Mouse (Mus musculus) hematopoietic stem cell, adult 5-6 weeks (primary cell): ENCODE results near the gene Aldh4a1. TPM values are rescaled to one million over a fixed set of nuclear protein-coding genes. Genes with fewer than 3 reads are reported as not detected.
A peak's percentile ranks its signal among the peaks of the same experiment; 100 is the strongest.

Experiments used
- ATAC-seq, 2 experiments: fragments of 125-278 bp in 1 of 2; replicated peaks in 1 of 2; 2 replicates each; pipeline ENCODE4 v1.8.0; 2016 to 2017; ENCODE audit warnings: inconsistent platforms in 2 of 2, mild to moderate bottlenecking in 2 of 2, moderate number of reproducible peaks in 2 of 2, low read depth in 1 of 2, moderate TSS enrichment in 1 of 2; ENCODE audit not compliant: low FRiP score in 2 of 2, poor library complexity in 2 of 2, severe bottlenecking in 2 of 2, insufficient read depth in 1 of 2, low TSS enrichment in 1 of 2
- total RNA-seq: library from RNA; stranded (forward); fragments of 172-1452, 232-1000 nt; gene quantifications from 2 replicates; pipeline ENCODE4 v1.2.3, GENCODE M21; 2017

Aldh4a1 gene
- total RNA-seq, 1 experiment from 2014 or later, result 5.7 TPM

DNA sequence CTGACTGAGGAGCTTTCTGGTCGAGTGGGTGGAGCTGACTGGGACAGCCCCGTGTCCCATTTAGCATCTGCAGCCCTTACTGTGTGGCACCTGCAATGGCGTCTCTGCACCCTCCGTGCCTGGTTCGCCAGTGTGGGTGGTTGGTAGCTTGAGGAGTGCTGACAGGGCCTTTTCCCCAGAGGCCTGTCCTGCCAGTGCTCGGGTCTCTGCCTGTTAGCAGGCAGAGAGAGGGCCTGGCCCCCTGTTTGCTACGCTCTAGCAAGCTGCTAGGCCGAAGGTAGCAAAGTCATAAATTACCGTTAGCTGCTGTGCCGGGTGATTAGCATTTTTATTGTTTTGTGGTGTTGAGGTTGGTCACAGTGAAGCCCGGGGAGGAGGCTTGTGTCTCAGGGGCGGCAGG lies 17.1 kb downstream of the Aldh4a1 start:
- no peak for ATAC-seq

DNA sequence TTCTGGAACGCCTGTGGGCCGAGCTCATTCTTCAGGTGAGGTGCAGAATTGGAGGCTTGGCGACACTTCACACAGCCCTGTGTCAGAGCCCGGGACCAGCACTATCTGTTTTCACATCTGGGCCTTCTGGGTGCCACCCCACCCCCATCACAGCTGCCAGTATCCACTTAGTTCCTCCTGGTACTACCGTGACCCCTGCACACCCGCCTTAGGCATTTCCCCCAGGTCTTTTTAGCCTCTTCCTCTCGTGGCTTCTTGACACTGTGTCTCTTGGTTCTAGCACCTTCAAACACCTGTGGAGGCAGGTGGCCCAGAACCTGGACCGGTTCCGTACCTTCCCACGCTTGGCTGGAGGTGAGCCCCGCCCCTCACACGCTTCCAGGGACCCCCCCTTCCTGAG lies 17.7 kb downstream of the Aldh4a1 start:
- peak; percentile 14 to 27; a peak in 1 of 4 replicates for ATAC-seq

DNA sequence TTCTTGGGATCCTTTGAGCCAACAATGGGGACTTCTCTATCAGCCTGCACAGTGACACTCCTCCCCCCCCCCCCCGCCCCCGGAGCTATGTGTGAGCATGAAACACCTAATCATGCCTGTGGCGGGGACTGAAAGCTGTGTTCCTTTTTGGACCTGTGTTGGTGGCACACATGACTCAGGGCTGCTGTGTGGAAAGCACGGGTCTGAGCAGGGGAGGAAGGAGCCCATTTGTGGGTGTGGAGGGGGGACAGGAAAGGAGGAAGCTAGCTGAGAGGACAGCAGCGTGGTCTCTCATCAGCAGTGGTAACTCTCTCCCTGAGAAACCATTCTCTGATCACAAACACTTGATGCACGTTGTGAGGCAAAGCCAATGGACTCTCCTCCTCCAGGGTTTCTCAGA lies 18.1 kb downstream of the Aldh4a1 start:
- peak; percentile 49 to 51; a peak in 3 of 4 replicates for ATAC-seq

DNA sequence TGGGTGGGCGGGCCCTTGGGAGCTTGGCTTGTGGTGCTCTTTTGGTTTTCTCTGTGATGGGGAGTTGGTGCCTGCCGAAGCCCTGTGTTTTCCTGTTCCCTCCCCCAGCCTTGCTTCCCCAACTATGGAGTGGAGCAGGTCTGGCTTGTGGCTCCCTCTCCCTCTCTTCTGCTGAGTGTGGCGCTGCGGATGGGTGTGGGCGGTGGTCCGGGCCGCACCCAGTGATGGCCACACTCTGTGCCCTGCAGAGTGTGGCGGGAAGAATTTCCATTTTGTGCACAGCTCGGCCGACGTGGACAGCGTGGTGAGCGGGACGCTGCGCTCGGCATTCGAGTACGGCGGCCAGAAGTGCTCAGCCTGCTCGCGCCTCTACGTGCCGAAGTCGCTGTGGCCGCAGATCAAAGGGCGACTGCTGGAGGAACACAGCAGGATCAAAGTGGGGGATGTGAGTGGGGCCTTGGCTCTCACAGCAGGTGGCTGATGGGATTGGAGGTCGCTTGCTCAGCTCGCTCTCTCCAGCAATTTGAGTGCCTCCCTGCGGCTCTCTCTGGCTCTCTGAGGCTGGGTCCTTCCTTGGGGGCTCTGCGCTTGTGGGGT lies 19.3 kb downstream of the Aldh4a1 start:
- no peak for ATAC-seq

DNA sequence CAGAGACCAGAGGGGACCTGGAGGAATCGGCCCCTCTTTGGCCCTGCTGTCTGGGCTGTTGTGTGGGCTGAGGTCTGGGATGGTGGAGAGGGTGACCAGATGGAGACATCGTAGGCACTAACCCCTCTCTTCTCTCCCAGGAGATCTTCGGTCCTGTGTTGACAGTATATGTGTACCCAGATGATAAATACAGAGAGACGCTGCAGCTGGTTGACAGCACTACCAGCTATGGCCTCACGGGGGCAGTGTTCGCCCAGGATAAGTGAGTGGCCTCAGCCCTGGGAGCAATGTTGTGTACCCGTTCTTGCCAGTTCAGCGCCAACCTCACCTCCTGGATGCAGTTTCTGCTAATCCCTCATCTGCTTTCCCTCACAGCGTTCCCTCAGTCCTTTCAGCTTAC lies 21.3 kb downstream of the Aldh4a1 start:
- ATAC-seq, result peak; percentile 43 to 63

DNA sequence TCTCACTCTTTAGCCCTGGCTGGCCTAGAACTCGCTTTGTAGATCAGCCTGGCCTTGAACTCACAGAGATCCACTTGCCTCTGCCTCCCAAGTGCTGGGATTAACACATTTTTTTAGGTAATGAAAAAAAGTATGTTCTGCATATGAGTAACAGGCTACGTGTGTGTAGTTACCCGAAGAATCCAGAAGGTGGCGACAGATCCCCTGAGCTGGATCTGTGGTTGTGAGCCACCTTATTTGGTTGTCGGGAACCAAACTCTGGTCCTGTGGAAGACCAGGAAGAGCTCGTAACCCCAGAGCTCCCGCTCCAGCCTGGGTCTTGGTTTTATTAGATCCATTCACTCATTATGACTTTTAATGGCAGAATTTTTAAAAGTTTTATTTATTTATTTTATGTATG lies 24.2 kb downstream of the Aldh4a1 start:
- ATAC-seq, result no peak

DNA sequence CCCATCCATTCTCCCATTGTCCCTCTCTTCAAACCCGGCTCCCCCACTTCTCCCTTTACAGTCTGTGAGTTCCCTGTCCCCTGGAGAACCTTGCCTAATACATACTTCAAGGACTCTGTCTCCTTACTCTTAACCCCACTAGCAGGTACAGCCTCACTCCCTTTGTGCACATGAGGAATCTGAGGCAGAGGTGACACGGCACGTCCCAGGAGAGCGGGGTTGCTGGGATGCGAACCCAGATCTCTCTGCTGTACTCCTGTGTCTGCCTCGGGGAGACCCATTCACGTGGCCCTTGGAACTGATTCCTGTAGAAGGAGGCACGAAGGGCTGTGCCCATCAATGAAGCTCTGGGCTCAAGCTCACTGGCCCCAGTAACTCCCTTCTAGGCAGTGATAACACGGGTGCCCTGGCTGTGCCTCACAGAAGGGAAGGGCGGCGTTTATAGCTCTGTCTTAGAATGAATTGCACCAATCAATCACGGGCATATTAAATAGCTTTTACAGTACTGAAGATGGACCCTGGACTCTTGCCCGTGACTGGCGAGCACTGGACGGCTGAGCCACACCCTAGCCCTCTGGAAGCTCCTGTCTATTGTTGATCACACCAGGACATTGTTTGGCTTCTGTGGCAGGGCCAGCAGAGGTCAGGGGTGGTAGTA lies 27.5 kb downstream of the Aldh4a1 start:
- no peak for ATAC-seq

DNA sequence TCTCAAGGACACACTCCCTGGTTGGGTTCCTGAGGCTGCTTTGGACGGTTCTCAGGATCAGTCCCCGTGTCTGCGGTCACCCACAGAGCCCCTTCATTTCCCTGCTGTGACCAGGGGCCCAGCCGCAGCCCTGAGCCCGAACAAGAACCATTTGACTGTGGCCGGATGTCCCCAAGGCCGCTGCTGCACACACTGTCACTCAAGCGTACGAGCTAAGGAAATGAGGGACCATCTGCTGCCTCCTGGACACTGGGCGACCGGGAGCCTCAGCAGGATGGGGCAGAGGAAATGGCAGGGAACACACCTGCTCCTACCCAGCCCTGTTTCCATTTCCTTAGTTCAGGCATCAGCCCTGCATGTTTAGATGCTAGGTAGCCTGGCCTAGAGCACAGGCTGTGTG lies 28.2 kb downstream of the Aldh4a1 start:
- peak; percentile 19 to 59 for ATAC-seq

DNA sequence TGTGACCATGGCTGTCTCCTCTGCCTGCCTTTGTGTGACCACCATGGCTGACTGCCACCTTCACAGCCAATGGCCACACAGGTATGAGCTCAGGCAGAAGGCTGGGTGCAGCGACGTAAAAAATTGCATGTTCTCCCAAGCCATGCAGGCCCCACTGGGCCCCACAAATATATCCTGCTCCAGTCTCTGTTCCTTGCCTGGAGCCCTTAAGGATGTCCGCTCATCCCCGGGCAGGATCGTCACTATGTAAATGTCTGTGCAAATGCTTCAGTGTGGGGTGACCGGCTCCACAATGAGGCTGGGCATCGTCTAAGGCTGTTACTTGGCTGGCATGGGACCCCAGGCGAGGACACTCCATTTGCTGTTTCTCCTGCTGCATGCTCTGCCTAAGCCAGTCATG lies 30.6 kb downstream of the Aldh4a1 start, which contains the start of gene Tas1r2:
TSS of gene Tas1r2 (plus strand) at position 301 of the 400 bp plus-strand sequence.
- ATAC-seq, result no peak

DNA sequence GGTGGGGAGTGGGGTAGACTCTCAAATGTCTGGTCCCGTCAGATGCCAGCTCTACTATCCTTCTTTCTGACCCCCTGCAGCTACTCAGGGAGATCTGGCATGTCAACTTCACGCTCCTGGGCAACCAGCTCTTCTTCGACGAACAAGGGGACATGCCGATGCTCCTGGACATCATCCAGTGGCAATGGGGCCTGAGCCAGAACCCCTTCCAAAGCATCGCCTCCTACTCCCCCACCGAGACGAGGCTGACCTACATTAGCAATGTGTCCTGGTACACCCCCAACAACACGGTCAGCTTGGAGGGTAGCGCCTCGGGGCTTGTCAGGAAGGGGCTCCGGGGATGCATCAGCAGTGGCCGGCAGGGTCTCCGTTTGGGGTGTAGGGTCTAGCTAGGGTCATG lies 39.2 kb downstream of the Aldh4a1 start:
- ATAC-seq, result no peak

DNA sequence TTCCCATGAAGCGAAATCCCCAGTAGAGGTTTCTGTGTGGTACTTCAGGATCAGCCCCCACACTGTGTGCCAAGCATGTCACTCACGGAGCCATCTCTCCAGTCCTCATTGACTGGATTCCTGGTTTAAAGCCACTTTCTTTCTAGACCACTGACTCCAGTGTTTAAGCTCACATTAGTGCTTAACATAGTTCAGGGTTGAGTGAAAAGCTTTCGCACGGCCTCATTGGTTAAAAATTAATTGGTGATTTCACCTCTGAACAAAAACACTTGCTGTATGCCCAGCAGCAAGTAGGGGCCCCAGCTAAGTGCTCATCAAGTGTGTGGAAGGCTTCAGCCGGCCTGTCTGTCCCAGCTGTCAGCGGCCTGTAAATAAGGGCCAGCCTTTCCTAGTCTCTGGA lies 45.0 kb downstream of the Aldh4a1 start:
- no peak for ATAC-seq

DNA sequence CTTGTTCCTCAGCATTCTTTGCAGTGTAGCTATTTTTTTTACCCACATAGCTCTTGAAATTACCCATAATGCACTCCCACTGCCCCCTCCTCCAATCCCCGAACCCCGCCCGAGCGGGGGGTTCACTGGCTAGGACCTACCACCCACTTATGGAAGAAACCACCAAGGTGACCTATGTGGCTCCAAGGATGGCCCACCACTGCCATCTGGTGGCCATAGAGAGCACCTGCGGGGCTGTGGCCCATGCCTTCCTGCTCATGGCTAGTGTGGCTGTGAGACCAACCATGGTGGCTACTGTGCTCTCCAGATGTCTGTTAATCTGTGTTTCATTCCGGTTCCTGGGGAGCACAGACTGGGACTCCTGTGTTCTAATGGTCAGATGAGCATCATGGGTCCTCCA lies 47.2 kb downstream of the Aldh4a1 start:
- ATAC-seq, result peak; percentile 73 to 82; a peak in 3 of 4 replicates

DNA sequence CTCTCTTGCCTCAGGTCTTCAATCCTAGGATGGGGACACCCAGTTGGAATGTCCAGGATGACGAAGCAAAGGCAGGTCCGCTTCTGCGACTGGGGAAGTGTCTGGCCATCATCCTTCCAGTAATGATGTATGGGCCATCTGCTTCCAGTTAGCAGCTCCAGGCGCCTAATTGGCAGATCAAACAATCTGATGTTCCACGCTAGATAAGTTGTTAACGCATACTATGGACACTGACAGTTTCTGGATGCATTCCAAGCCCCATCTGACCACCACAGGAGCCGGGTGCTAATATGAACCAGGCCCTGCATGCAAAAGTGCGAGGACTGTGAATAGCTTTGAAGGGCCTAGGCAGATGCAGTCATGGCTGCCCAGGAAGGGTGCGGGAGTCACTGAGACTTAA lies 53.0 kb downstream of the Aldh4a1 start:
- ATAC-seq, result no peak

DNA sequence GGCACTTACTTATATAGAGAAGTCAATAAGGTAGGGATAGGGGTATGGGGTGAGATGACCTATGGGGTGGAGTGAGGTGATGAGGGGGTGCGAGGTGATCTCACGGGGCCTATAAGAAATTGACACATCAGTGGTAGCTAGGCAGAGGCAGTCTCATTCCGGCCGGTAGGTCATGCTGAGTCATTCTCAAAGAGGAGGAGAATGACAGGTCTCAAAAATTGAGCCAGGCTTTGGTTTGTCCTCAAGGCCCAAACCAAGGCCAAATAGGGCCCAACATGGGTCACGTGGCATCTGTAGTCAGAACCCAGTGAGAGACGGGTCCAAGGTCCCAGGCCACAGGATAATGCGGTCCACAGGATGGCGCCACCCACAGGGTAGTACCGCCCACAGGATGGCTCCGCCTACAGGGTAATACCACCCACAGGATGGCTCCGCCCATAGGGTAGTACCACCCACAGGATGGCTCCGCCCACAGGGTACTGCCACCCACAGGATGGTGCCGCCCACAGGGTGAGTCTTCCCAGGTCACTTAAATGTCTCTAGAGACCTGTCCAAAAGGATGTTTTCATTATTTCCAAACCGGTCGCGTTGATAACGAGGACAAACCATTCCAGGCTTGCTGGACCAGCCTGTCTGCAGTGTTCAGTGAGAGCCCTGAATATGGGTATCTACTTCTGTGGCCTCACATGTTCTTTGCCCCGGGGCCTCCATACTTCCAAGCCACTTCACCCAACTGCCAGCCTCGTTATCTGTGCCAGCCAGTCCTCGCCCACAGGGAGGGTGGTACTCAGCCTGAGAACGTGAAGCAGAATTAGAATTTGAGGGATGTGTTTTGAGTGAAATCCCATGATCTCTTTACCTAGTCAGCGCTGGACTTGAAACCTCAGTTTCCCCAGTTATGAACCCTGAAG lies 61.3 kb downstream of the Aldh4a1 start:
- no peak for ATAC-seq

DNA sequence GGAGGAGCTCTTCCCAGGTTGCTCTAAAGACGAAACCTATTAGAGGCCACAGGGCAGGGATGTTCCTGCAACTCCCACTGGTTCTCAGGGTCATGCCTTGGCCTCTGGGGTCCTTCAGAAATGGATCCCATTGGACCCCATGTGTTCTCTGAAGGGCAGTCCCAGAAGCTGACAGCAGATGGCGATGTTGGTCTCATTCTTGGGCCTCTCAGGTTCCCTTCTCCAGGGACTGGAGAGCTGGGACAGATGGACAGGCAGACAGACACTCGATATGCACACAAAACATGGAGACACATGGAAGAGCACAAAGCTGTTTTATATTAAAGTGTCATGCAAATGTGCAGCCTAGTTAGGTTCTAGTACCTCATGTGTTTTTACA lies 62.0 kb downstream of the Aldh4a1 start:
- peak; percentile 47 to 57; a peak in 1 of 4 replicates for ATAC-seq

DNA sequence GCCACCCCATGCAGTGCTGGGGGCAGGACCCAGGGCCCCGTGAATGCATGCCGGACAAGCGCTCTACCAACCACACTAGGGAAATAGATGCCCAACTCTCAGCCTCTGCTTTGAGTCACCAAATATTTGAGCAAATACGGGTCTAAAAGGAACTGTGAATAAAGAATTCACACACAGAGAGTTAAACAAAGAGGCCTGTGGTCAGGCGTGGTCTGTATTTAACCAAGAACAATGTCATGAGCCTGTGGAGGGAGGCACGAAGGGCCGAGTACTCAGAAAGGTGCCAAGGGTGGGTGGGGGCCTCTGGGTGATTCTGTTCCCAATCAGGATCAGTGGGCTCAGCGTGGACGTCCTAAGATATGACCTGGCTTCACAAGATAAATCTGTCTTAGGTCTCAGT lies 65.4 kb downstream of the Aldh4a1 start:
- ATAC-seq, result no peak

DNA sequence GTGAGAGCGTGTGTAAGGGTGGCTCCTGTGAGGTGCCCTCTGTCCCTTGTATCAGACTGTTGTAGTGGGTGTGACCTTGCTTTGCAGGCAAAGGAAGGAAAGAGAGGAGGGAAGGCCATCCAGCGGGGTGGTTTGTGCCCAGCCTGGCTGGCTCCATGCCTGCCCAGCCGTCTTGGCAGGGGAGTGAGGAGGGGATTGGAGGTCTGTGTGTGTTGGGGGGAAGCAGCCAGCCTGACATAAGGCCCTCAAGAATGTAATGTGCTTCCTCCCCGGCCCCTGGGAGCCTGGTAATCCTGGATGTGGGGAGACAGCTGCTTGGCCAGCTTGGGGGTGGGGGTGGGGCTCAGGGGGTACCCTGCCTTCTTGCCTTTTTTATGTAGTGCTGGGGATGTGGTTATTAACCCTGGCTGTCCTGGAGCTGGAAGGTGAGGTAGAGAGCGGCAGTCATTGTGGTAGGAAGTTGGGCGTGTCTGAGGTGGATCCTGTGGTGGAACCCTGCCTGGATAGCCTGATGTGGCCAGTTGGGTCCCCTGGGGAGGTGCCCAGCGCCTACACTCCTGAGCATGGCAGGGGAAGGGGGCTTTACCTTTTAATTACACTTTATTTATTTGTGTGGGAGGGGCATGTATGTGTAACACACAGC lies 67.1 kb downstream of the Aldh4a1 start:
- ATAC-seq, result peak; percentile 77

DNA sequence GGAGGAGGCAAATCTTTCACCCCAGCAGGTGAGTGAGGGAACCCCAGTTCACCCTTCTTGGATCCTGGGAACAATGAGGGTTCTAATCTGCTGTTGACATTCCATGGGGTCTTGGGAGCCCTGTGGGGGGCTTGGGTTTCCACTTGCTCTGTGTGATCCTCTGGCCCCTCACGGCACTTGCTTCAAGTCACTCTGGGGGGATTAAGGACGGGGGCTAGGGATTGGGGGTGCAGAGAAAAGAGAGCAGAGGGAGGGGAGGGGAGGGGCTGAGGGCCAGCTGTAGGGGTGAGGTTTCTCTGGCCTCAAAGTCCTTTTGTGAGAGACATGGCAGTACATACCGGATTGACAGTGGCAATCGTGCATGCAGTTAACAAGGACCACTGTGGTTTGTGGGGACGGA lies 70.6 kb downstream of the Aldh4a1 start:
- no peak for ATAC-seq
